Mouse (Mus musculus) embryonic facial prominence, embryonic 13.5 days (tissue): ENCODE data around the gene Cyfip1. TPM values are rescaled to one million over a fixed set of nuclear protein-coding genes. Genes with fewer than 3 reads are reported as not detected.

Experiments
- polyA plus RNA-seq: library from polyadenylated mRNA; unstranded; fragments of >200 nt; fragmentation: Nextera tagmentation; extraction: Ambion mirVana; gene quantifications from 2 replicates; pipeline ENCODE4 v1.2.1, GENCODE M21; 2015

Cyfip1 gene
- polyA plus RNA-seq, 1 experiment from 2014 or later: 125 TPM

Other genes starting within 250 kb of the Cyfip1 start
- 0.54 and 0.58 TPM in 2 replicates for gene Siglech, start 73.6 kb upstream of the Cyfip1 start, polyA plus RNA-seq
- 45.6 and 52.7 TPM in 2 replicates for gene Tubgcp5, start 47.6 kb upstream of the Cyfip1 start, polyA plus RNA-seq
- 41.9 and 43.1 TPM in 2 replicates for gene Nipa2, start 120.7 kb downstream of the Cyfip1 start, polyA plus RNA-seq
- gene Nipa1, start 178.2 kb downstream of the Cyfip1 start, polyA plus RNA-seq: 9.8 and 10.3 TPM in 2 replicates
- gene Herc2, start 208.5 kb downstream of the Cyfip1 start, polyA plus RNA-seq: 32.3 and 32.5 TPM in 2 replicates